Mouse (Mus musculus) kidney, postnatal 0 days (tissue): ENCODE data around the gene Nav1. TPM values are rescaled to one million over a fixed set of nuclear protein-coding genes. Genes with fewer than 3 reads are reported as not detected.

Source experiments
- ATAC-seq: fragments of 200-750 bp; cut with Nextera tagmentation; replicated peaks from 2 replicates; pipeline ENCODE4 v1.8.0; 2017; ENCODE audit warnings: low read depth, moderate number of reproducible peaks, moderate TSS enrichment, moderate library complexity; ENCODE audit not compliant: low FRiP score
- DNase-seq: peaks from one replicate; pipeline ENCODE4 v3.0.0-alpha.2; 2016; ENCODE audit warnings: low spot score
- H3K27ac ChIP-seq: fragments of 300-500 bp; sonication (generic); 2 replicates; pipeline ENCODE4 v1.5.1; 2014; ENCODE audit warnings: mild to moderate bottlenecking
- H3K27me3 ChIP-seq: fragments of 300-500 bp; sonication (generic); 2 replicates; pipeline ENCODE4 v1.6.1; 2014; ENCODE audit warnings: low read length, mixed read lengths; ENCODE audit not compliant: insufficient read depth
- H3K36me3 ChIP-seq: fragments of 300-500 bp; sonication (generic); 2 replicates; pipeline ENCODE4 v1.6.1; 2014; ENCODE audit warnings: low read length, mixed read lengths; ENCODE audit not compliant: insufficient read depth
- H3K4me1 ChIP-seq: fragments of 300-500 bp; sonication (generic); replicated peaks from 2 replicates; pipeline ENCODE4 v1.6.1; 2014; ENCODE audit warnings: antibody characterized with exemption, low read length, mixed read lengths; ENCODE audit not compliant: insufficient read depth
- H3K4me2 ChIP-seq: fragments of 300-500 bp; sonication (generic); 2 replicates; pipeline ENCODE4 v1.6.1; 2014; ENCODE audit warnings: mild to moderate bottlenecking, low read length, moderate library complexity, mixed read lengths
- H3K4me3 ChIP-seq: fragments of 300-500 bp; sonication (generic); replicated peaks from 2 replicates; pipeline ENCODE4 v1.5.1; 2014; ENCODE audit warnings: low read depth, low read length
- H3K9ac ChIP-seq: fragments of 300-500 bp; sonication (generic); 2 replicates; pipeline ENCODE4 v1.6.1; 2014; ENCODE audit warnings: low read depth, low read length
- H3K9me3 ChIP-seq: fragments of 300-500 bp; sonication (generic); replicated peaks from 2 replicates; pipeline ENCODE4 v1.6.1; 2016; ENCODE audit warnings: low read length, inconsistent platforms, mixed read lengths
- CTCF ChIP-seq: IDR thresholded peaks from 2 replicates; pipeline ENCODE4 v1.5.1; 2016; ENCODE audit warnings: antibody characterized with exemption, low read depth, mild to moderate bottlenecking, moderate library complexity
- WGBS: fragments of 180-500 bp; shearing (Covaris S2); extraction: QIAGEN DNeasy Blood & Tissue Kit; methylation state at CpG from one replicate; pipeline ENCODE4 v1.1.7; 2014; 5-methylcytosine and 5-hydroxymethylcytosine counted together
- polyA plus RNA-seq: library from polyadenylated mRNA; unstranded; fragments of >200 nt; fragmentation: Nextera tagmentation; extraction: Ambion mirVana; gene quantifications from 2 replicates; pipeline ENCODE4 v1.2.1, GENCODE M21; 2015

Gene Nav1
- polyA plus RNA-seq, 1 experiment from 2014 or later: 9.1 TPM

GRCm38 (mm10) chr1:135564660-135565519 lies 42.2 kb downstream of the Nav1 start:
- Histone ChIP-seq H3K9me3 (no peaks in the 10 kb centered on the region), H3K27me3 (no peaks in the 10 kb centered on the region), H3K4me2 (no peak overlapping the region), H3K36me3 (no peaks in the 10 kb centered on the region), H3K4me3 (no peak overlapping the region), H3K4me1 (peaks cover 36% of the 10 kb centered on the region), H3K9ac (no peak overlapping the region), H3K27ac (peak overlapping the region; percentile 31; the same call in 1 of the 2 replicates)
- DNase-seq: no peak
- WGBS: 44% methylated on average over 10 of the region's 10 CpGs
- TF ChIP-seq CTCF: no peak
- no peak for ATAC-seq

- Histone ChIP-seq H3K4me3 (no peak overlapping the region), H3K9ac (no peak overlapping the region), H3K4me2 (no peak overlapping the region), H3K9me3 (no peaks in the 10 kb centered on the region), H3K27ac (peak overlapping the region; percentile 81), H3K36me3 (no peaks in the 10 kb centered on the region), H3K4me1 (peaks cover 36% of the 10 kb centered on the region), H3K27me3 (no peaks in the 10 kb centered on the region)
- no peak for TF ChIP-seq CTCF
- peak; percentile 62 for ATAC-seq
- 15% methylated on average over 9 of the region's 9 CpGs for WGBS
- DNase-seq: peak; percentile 51
Observed at GRCm38 (mm10) chr1:135563781-135564414, 43.2 kb downstream of the Nav1 start.

GRCm38 (mm10) chr1:135562982-135563650 lies 44.0 kb downstream of the Nav1 start:
- 0 out of 2 replicates have a peak, but pooled peaks have one; percentile 27 for ATAC-seq
- no peaks in the 10 kb centered on the region for H3K27me3 ChIP-seq
- WGBS: 38% methylated on average over 8 of the region's 8 CpGs
- H3K9ac ChIP-seq: no peak overlapping the region
- peaks cover 36% of the 10 kb centered on the region for H3K4me1 ChIP-seq
- no peak overlapping the region for H3K4me3 ChIP-seq
- TF ChIP-seq CTCF: no peak
- peak overlapping the region; percentile 81 for H3K27ac ChIP-seq
- DNase-seq: peak; percentile 58
- no peaks in the 10 kb centered on the region for H3K9me3 ChIP-seq
- H3K36me3 ChIP-seq: no peaks in the 10 kb centered on the region
- H3K4me2 ChIP-seq: 0 out of 2 replicates have a peak overlapping the region, but pooled peaks have one; percentile 1

GRCm38 (mm10) chr1:135562115-135562514 lies 45.0 kb downstream of the Nav1 start:
- no peak for TF ChIP-seq CTCF
- H3K4me2 ChIP-seq: no peak overlapping the region
- no peaks in the 10 kb centered on the region for H3K9me3 ChIP-seq
- H3K4me1 ChIP-seq: peaks cover 36% of the 10 kb centered on the region
- no peaks in the 10 kb centered on the region for H3K27me3 ChIP-seq
- H3K9ac ChIP-seq: no peak overlapping the region
- H3K36me3 ChIP-seq: no peaks in the 10 kb centered on the region
- DNase-seq (peak; percentile 57), ATAC-seq (peak; percentile 66)
- H3K27ac ChIP-seq: peak overlapping the region; percentile 81
- 9% methylated on average over 4 of the region's 4 CpGs for WGBS
- H3K4me3 ChIP-seq: no peak overlapping the region

- no peak for TF ChIP-seq CTCF
- no peaks in the 10 kb centered on the region for H3K27me3 ChIP-seq
- no peaks in the 10 kb centered on the region for H3K9me3 ChIP-seq
- no peak overlapping the region for H3K9ac ChIP-seq
- 42% methylated on average over 6 of the region's 6 CpGs for WGBS
- ATAC-seq: no peak
- no peak for DNase-seq
- H3K27ac ChIP-seq: 0 out of 2 replicates have a peak overlapping the region, but pooled peaks have one; percentile 21
- H3K4me3 ChIP-seq: no peak overlapping the region
- no peak overlapping the region for H3K4me2 ChIP-seq
- no peaks in the 10 kb centered on the region for H3K36me3 ChIP-seq
- peaks cover 36% of the 10 kb centered on the region for H3K4me1 ChIP-seq
Observed at GRCm38 (mm10) chr1:135561282-135561681, 45.8 kb downstream of the Nav1 start.

GRCm38 (mm10) chr1:135557976-135558375 lies 49.1 kb downstream of the Nav1 start:
- Histone ChIP-seq H3K9ac (no peak overlapping the region), H3K27me3 (no peaks in the 10 kb centered on the region), H3K4me3 (no peak overlapping the region), H3K9me3 (no peaks in the 10 kb centered on the region), H3K27ac (0 out of 2 replicates have a peak overlapping the region, but pooled peaks have one; percentile 22), H3K36me3 (no peaks in the 10 kb centered on the region), H3K4me2 (no peak overlapping the region), H3K4me1 (peaks cover 44% of the 10 kb centered on the region)
- TF ChIP-seq CTCF: no peak
- ATAC-seq (no peak), DNase-seq (no peak)
- WGBS: 48% methylated on average over 6 of the region's 6 CpGs
